Mouse (Mus musculus) hindbrain, embryonic 10.5 days (tissue): ENCODE data around the gene Ap1m1. TPM values are rescaled to one million over a fixed set of nuclear protein-coding genes. Genes with fewer than 3 reads are reported as not detected.

Experiments
- DNase-seq: peaks from one replicate; pipeline ENCODE4 v3.0.0-alpha.2; 2017; ENCODE audit warnings: low spot score
- H3K27ac ChIP-seq: fragments of 300-500 bp; sonication (generic); 2 replicates; pipeline ENCODE4 v1.5.1; 2016; ENCODE audit warnings: mild to moderate bottlenecking, moderate library complexity
- H3K27me3 ChIP-seq: fragments of 300-500 bp; sonication (generic); 2 replicates; pipeline ENCODE4 v1.6.1; 2016; ENCODE audit warnings: mild to moderate bottlenecking; ENCODE audit not compliant: poor library complexity, insufficient read depth, severe bottlenecking
- H3K36me3 ChIP-seq: fragments of 300-500 bp; sonication (generic); 2 replicates; pipeline ENCODE4 v1.6.1; 2016; ENCODE audit warnings: mild to moderate bottlenecking, moderate library complexity
- H3K4me1 ChIP-seq: fragments of 300-500 bp; sonication (generic); replicated peaks from 2 replicates; pipeline ENCODE4 v1.6.1; 2016; ENCODE audit warnings: mild to moderate bottlenecking
- H3K4me3 ChIP-seq: fragments of 300-500 bp; sonication (generic); 2 replicates; pipeline ENCODE4 v1.5.1; 2016; ENCODE audit warnings: mild to moderate bottlenecking, moderate library complexity
- H3K9me3 ChIP-seq: fragments of 300-500 bp; sonication (generic); 2 replicates; pipeline ENCODE4 v1.6.1; 2016; ENCODE audit warnings: mild to moderate bottlenecking, moderate library complexity
- WGBS: fragments of 180-500 bp; shearing (Covaris S2); methylation state at CpG from one replicate; pipeline ENCODE4 v1.1.7; 2016; 5-methylcytosine and 5-hydroxymethylcytosine counted together
- polyA plus RNA-seq: library from polyadenylated mRNA; unstranded; fragments of >200 nt; fragmentation: Nextera tagmentation; extraction: Ambion mirVana; gene quantifications from 2 replicates; pipeline ENCODE4 v1.2.1, GENCODE M21; 2016

The Ap1m1 gene
- polyA plus RNA-seq, 1 experiment from 2014 or later, result 213 TPM

GRCm38 (mm10) chr8:72303633-72304032, 63.8 kb downstream of the Ap1m1 start:
- H3K4me1 ChIP-seq, result no peaks in the 10 kb centered on the region
- DNase-seq, result no peak
- no peaks in the 10 kb centered on the region for H3K36me3 ChIP-seq
- H3K27ac ChIP-seq, result no peak overlapping the region
- no peaks in the 10 kb centered on the region for H3K27me3 ChIP-seq
- no peaks in the 10 kb centered on the region for H3K9me3 ChIP-seq
- 75% methylated on average over 8 of the region's 8 CpGs for WGBS
- no peak overlapping the region for H3K4me3 ChIP-seq

GRCm38 (mm10) chr8:72305210-72305905, 65.5 kb downstream of the Ap1m1 start, which contains the start of gene Gm10282:
Gm10282 (minus strand) TSS chr8:72305260.
- H3K9me3 ChIP-seq, result no peaks in the 10 kb centered on the region
- H3K27me3 ChIP-seq, result no peaks in the 10 kb centered on the region
- H3K27ac ChIP-seq, result no peak within 1 kb of the TSS
- H3K4me1 ChIP-seq, result no peaks in the 10 kb centered on the region
- 76% methylated on average over 16 of the region's 16 CpGs for WGBS
- no peaks in the 10 kb centered on the region for H3K36me3 ChIP-seq
- DNase-seq, result no peak
- no peak within 1 kb of the TSS for H3K4me3 ChIP-seq

DNA sequence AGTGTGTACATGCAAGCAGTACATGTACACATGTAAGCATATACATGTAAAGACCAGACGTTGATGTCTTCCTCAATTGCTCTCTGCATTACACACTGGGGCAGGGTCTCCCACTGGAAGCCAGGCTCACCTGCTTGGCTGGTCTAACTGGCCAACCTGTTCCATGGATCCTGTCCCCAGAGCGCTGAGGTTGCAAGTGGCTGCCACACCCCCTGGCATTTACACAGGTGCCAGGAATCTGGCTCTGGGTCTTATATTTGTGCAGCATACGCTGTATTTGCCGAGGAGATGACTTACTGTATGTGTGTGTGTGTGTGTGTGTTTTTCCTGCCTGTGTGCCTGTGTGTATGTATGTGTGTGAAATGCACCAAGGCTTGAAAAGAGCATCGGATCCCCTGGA, 67.1 kb downstream of the Ap1m1 start:
- H3K27ac ChIP-seq, result no peak overlapping the region
- WGBS, result 90% methylated on average over 5 of the region's 5 CpGs
- no peak for DNase-seq
- no peak overlapping the region for H3K4me3 ChIP-seq
- no peaks in the 10 kb centered on the region for H3K27me3 ChIP-seq
- no peaks in the 10 kb centered on the region for H3K4me1 ChIP-seq
- no peaks in the 10 kb centered on the region for H3K36me3 ChIP-seq
- H3K9me3 ChIP-seq, result no peaks in the 10 kb centered on the region

Other genes with a start within 250 kb of the Ap1m1 start
- 0.50 and 1.0 TPM in 2 replicates for gene Cyp4f18, start 230.4 kb upstream of the Ap1m1 start, polyA plus RNA-seq
- not detected in 2 replicates for gene Olfr372, start 198.8 kb upstream of the Ap1m1 start, polyA plus RNA-seq
- gene Olfr373, start 156.8 kb upstream of the Ap1m1 start, polyA plus RNA-seq, result 0.04 TPM in 1 of 2 replicates, not detected in the other
- not detected in 2 replicates for gene Olfr374, start 133.0 kb upstream of the Ap1m1 start, polyA plus RNA-seq
- gene Tpm4, start 105.0 kb upstream of the Ap1m1 start, polyA plus RNA-seq, result 481 and 624 TPM in 2 replicates
- 141 and 155 TPM in 2 replicates for gene Rab8a, start 78.8 kb upstream of the Ap1m1 start, polyA plus RNA-seq
- gene Hsh2d, start 50.4 kb upstream of the Ap1m1 start, polyA plus RNA-seq, result not detected in 2 replicates
- not detected in 2 replicates for gene Cib3, start 27.2 kb upstream of the Ap1m1 start, polyA plus RNA-seq
- gene Gm11034, start 26.4 kb upstream of the Ap1m1 start, polyA plus RNA-seq, result not detected in 2 replicates
- 63.4 and 80.6 TPM in 2 replicates for gene Fam32a, start 20.3 kb upstream of the Ap1m1 start, polyA plus RNA-seq
- 31.5 and 33.0 TPM in 2 replicates for gene Gm10282, start 65.2 kb downstream of the Ap1m1 start, polyA plus RNA-seq
- 3.9 and 5.8 TPM in 2 replicates for gene Klf2, start 79.0 kb downstream of the Ap1m1 start, polyA plus RNA-seq
- 73.8 and 74.3 TPM in 2 replicates for gene Eps15l1, start 181.4 kb downstream of the Ap1m1 start, polyA plus RNA-seq
- 0.80 and 1.6 TPM in 2 replicates for gene Calr3, start 203.9 kb downstream of the Ap1m1 start, polyA plus RNA-seq
- 14.3 and 15.5 TPM in 2 replicates for gene 1700030K09Rik, start 203.9 kb downstream of the Ap1m1 start, polyA plus RNA-seq
- 99.1 and 105 TPM in 2 replicates for gene Cherp, start 235.2 kb downstream of the Ap1m1 start, polyA plus RNA-seq